Mouse (Mus musculus) stomach, postnatal 0 days (tissue): Measurements from ENCODE around the gene Uap1l1. TPM values are rescaled to one million over a fixed set of nuclear protein-coding genes. Genes with fewer than 3 reads are reported as not detected.

Experiments
- ATAC-seq: fragments of 200-750 bp; cut with Nextera tagmentation; 2 replicates; pipeline ENCODE4 v1.8.0; 2017; ENCODE audit not compliant: low FRiP score, low TSS enrichment
- DNase-seq: peaks from one replicate; pipeline ENCODE4 v3.0.0-alpha.2; 2016; ENCODE audit warnings: low spot score
- H3K27ac ChIP-seq: fragments of 300-500 bp; sonication (generic); replicated peaks from 2 replicates; pipeline ENCODE4 v1.5.1; 2014; ENCODE audit warnings: mild to moderate bottlenecking, control low read depth
- H3K27me3 ChIP-seq: fragments of 300-500 bp; sonication (generic); 2 replicates; pipeline ENCODE4 v1.6.1; 2014; ENCODE audit warnings: low read length; ENCODE audit not compliant: control insufficient read depth, insufficient read depth
- H3K36me3 ChIP-seq: fragments of 300-500 bp; sonication (generic); 2 replicates; pipeline ENCODE4 v1.6.1; 2014; ENCODE audit warnings: low read length, mixed read lengths; ENCODE audit not compliant: control insufficient read depth, insufficient read depth
- H3K4me1 ChIP-seq: fragments of 300-500 bp; sonication (generic); replicated peaks from 2 replicates; pipeline ENCODE4 v1.6.1; 2014; ENCODE audit warnings: antibody characterized with exemption; ENCODE audit not compliant: control insufficient read depth, insufficient read depth
- H3K4me2 ChIP-seq: fragments of 300-500 bp; sonication (generic); replicated peaks from 2 replicates; pipeline ENCODE4 v1.6.1; 2014; ENCODE audit warnings: low read depth, mild to moderate bottlenecking, control low read depth, moderate library complexity
- H3K4me3 ChIP-seq: fragments of 300-500 bp; sonication (generic); 2 replicates; pipeline ENCODE4 v1.5.1; 2014; ENCODE audit warnings: low read depth, low read length, control low read depth
- H3K9ac ChIP-seq: fragments of 300-500 bp; sonication (generic); 2 replicates; pipeline ENCODE4 v1.6.1; 2014; ENCODE audit warnings: mild to moderate bottlenecking, low read length, control low read depth, mixed read lengths
- H3K9me3 ChIP-seq: fragments of 300-500 bp; sonication (generic); 2 replicates; pipeline ENCODE4 v1.6.1; 2016; ENCODE audit warnings: low read length; ENCODE audit not compliant: control insufficient read depth
- CTCF ChIP-seq: IDR thresholded peaks from 2 replicates; pipeline ENCODE4 v1.5.1; 2016; ENCODE audit warnings: antibody characterized with exemption, low read depth, mild to moderate bottlenecking, moderate library complexity
- EP300 ChIP-seq: optimal IDR thresholded peaks from 2 replicates; pipeline ENCODE3; 2016; ENCODE audit warnings: antibody characterized with exemption
- WGBS: fragments of 180-500 bp; shearing (Covaris S2); extraction: QIAGEN DNeasy Blood & Tissue Kit; methylation state at CpG from one replicate; pipeline ENCODE4 v1.1.7; 2014; 5-methylcytosine and 5-hydroxymethylcytosine counted together
- polyA plus RNA-seq: library from polyadenylated mRNA; unstranded; fragments of >200 nt; fragmentation: Nextera tagmentation; extraction: Ambion mirVana; gene quantifications from 2 replicates; pipeline ENCODE4 v1.2.1, GENCODE M21; 2015

Gene Uap1l1
- polyA plus RNA-seq, 1 experiment from 2014 or later = 33.2 TPM

- 3% methylated on average over 13 of the region's 13 CpGs for WGBS
- Histone ChIP-seq H3K9ac (peak overlapping the region; percentile 64; the same call in 1 of the 2 replicates), H3K4me2 (peak overlapping the region; percentile 77), H3K27me3 (no peaks in the 10 kb centered on the region), H3K4me1 (no peaks in the 10 kb centered on the region; the same call in 1 of the 2 replicates), H3K27ac (no peak overlapping the region; the same call in 1 of the 2 replicates), H3K9me3 (no peaks in the 10 kb centered on the region), H3K4me3 (peak overlapping the region; percentile 60), H3K36me3 (no peaks in the 10 kb centered on the region)
- TF ChIP-seq CTCF (peak; percentile 85), EP300 (no peak)
- ATAC-seq (peak; percentile 36), DNase-seq (peak; percentile 93)
These were observed 37.0 kb upstream of the Uap1l1 start for GRCm38 (mm10) chr2:25402377-25402971.

GRCm38 (mm10) chr2:25400764-25401163, 35.3 kb upstream of the Uap1l1 start:
- Histone ChIP-seq H3K27me3 (no peaks in the 10 kb centered on the region), H3K4me3 (no peak overlapping the region), H3K4me2 (peak overlapping the region; percentile 42), H3K9ac (no peak overlapping the region), H3K36me3 (no peaks in the 10 kb centered on the region), H3K27ac (no peak overlapping the region), H3K9me3 (no peaks in the 10 kb centered on the region), H3K4me1 (peaks cover 2% of the 10 kb centered on the region)
- ATAC-seq (0 out of 2 replicates have a peak, but pooled peaks have one; percentile 22), DNase-seq (peak; percentile 71)
- WGBS = 5% methylated on average over 17 of the region's 17 CpGs
- TF ChIP-seq CTCF (peak; percentile 79), EP300 (no peak)

GRCm38 (mm10) chr2:25400291-25400690, 34.8 kb upstream of the Uap1l1 start:
- Histone ChIP-seq H3K9ac (no peak overlapping the region), H3K36me3 (no peaks in the 10 kb centered on the region), H3K4me2 (peak overlapping the region; percentile 42), H3K9me3 (no peaks in the 10 kb centered on the region), H3K4me3 (no peak overlapping the region), H3K27me3 (no peaks in the 10 kb centered on the region), H3K4me1 (peaks cover 2% of the 10 kb centered on the region), H3K27ac (no peak overlapping the region)
- no peak for ATAC-seq
- no peak for TF ChIP-seq CTCF
- TF ChIP-seq EP300 = no peak
- DNase-seq = no peak
- 22% methylated on average over 16 of the region's 16 CpGs for whole genome bisulfite sequencing

GRCm38 (mm10) chr2:25399051-25399450, 33.6 kb upstream of the Uap1l1 start, which contains the start of gene Npdc1:
Npdc1 (plus strand) TSS chr2:25399351.
- ATAC-seq = no peak
- Histone ChIP-seq H3K9ac (no peak within 1 kb of the TSS), H3K4me1 (peaks cover 10% of the 10 kb centered on the region), H3K4me2 (no peak within 1 kb of the TSS), H3K27me3 (no peaks in the 10 kb centered on the region), H3K4me3 (no peak within 1 kb of the TSS), H3K36me3 (no peaks in the 10 kb centered on the region), H3K27ac (no peak within 1 kb of the TSS), H3K9me3 (no peaks in the 10 kb centered on the region)
- TF ChIP-seq EP300 (no peak), CTCF (no peak)
- no peak for DNase-seq
- WGBS = 72% methylated on average over 8 of the region's 8 CpGs

- H3K9me3 ChIP-seq = no peaks in the 10 kb centered on the region
- ATAC-seq = no peak
- no peak overlapping the region for H3K27ac ChIP-seq
- no peak overlapping the region for H3K4me2 ChIP-seq
- peaks cover 10% of the 10 kb centered on the region for H3K4me1 ChIP-seq
- no peaks in the 10 kb centered on the region for H3K27me3 ChIP-seq
- H3K9ac ChIP-seq = no peak overlapping the region
- no peak for DNase-seq
- TF ChIP-seq EP300 (no peak), CTCF (no peak)
- H3K36me3 ChIP-seq = no peaks in the 10 kb centered on the region
- 92% methylated on average over 7 of the region's 7 CpGs for WGBS
- no peak overlapping the region for H3K4me3 ChIP-seq
These were observed 32.6 kb upstream of the Uap1l1 start for GRCm38 (mm10) chr2:25398065-25398464.

GRCm38 (mm10) chr2:25397010-25397409, 31.5 kb upstream of the Uap1l1 start:
- no peaks in the 10 kb centered on the region for H3K9me3 ChIP-seq
- no peak overlapping the region for H3K27ac ChIP-seq
- peak overlapping the region; percentile 89; the same call in 1 of the 2 replicates for H3K4me2 ChIP-seq
- no peak for ATAC-seq
- WGBS = 53% methylated on average over 1 of the region's 1 CpGs
- TF ChIP-seq CTCF (no peak), EP300 (no peak)
- H3K9ac ChIP-seq = no peak overlapping the region
- H3K36me3 ChIP-seq = no peaks in the 10 kb centered on the region
- no peak for DNase-seq
- no peak overlapping the region for H3K4me3 ChIP-seq
- H3K27me3 ChIP-seq = no peaks in the 10 kb centered on the region
- H3K4me1 ChIP-seq = peaks cover 10% of the 10 kb centered on the region
